Mouse (Mus musculus): Measurements from ENCODE around the gene Plekho2. TPM values are rescaled to one million over a fixed set of nuclear protein-coding genes. Genes with fewer than 3 reads are reported as not detected.
A peak's percentile ranks its signal among the peaks of the same experiment; 100 is the strongest.

Gene Plekho2
- polyA plus RNA-seq, 1 experiment from 2014 or later = 13.4 TPM

- Histone ChIP-seq H3K9ac (ENCODE audit: low read depth, low read length) (0 out of 2 replicates have a peak overlapping the region, but pooled peaks have one; percentile 3), H3K36me3 (ENCODE audit: insufficient read depth, low read length) (no peaks in the 10 kb centered on the region), H3K9me3 (replicated peaks; ENCODE audit: low read length) (no peaks in the 10 kb centered on the region), H3K27ac (no peak overlapping the region), H3K4me2 (ENCODE audit: low read length) (peak overlapping the region; percentile 56), H3K27me3 (ENCODE audit: insufficient read depth, low read length) (no peaks in the 10 kb centered on the region), H3K4me1 (replicated peaks; ENCODE audit: insufficient read depth, low read length) (peaks cover 12% of the 10 kb centered on the region; the same call in 1 of the 2 replicates), H3K4me3 (replicated peaks; ENCODE audit: low read depth, low read length) (peak overlapping the region; percentile 14; the same call in 1 of the 2 replicates)
- ATAC-seq (replicated peaks; ENCODE audit: low FRiP score, low read depth) (no peak), DNase-seq (ENCODE audit: low spot score) (no peak)
- 13% methylated on average over 11 of the region's 11 CpGs for WGBS
- TF ChIP-seq CTCF (IDR thresholded peaks at IDR 0.05; ENCODE audit: low read depth) = no peak
These were observed 59.3 kb downstream of the Plekho2 start for GRCm38 (mm10) chr9:65520505-65520876.

DNA sequence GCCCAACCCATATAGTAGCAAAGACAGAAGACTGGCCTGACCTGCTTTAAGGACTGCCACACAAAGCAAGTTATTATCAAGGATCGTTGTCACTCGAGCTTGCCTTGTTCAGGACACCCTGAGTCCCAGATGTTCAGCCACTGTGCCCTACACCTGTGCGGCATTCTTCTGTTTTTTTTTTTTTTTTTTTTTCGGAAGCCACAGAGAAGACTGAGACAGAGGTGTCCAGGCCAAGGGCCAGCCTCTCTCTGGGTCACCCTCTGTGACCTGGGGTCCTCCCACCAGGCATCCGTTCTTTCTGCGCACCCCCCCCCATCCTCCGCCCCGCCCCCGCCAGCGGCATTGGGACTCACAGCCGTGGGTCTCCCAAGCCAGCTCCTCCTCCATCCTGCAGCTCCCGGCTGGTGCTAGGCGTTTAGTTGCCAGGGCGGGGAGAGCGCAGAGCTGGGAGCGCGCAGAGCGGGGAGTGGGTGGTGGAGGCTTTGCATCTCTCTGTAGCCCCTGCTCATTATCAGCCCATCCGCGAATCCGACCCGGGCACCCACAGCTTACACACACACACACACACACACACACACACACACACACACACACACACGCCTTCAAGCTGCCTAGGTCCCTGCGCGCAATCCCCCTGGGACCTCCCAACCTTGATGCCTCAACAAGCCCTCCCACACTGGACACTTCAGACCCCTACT, 59.9 kb downstream of the Plekho2 start, which contains the start of gene Ankdd1a:
Gene Ankdd1a, minus strand, starts transcription at position 387 of the 698 bp plus-strand sequence.
- Histone ChIP-seq H3K4me3 (replicated peaks; ENCODE audit: low read depth, low read length) (peak within 1 kb of the TSS; percentile 14; the same call in 1 of the 2 replicates), H3K9ac (ENCODE audit: low read depth, low read length) (0 out of 2 replicates have a peak within 1 kb of the TSS, but pooled peaks have one; percentile 3), H3K4me2 (ENCODE audit: low read length) (peak within 1 kb of the TSS; percentile 56), H3K27me3 (ENCODE audit: insufficient read depth, low read length) (no peaks in the 10 kb centered on the region), H3K27ac (no peak within 1 kb of the TSS), H3K36me3 (ENCODE audit: insufficient read depth, low read length) (no peaks in the 10 kb centered on the region), H3K9me3 (replicated peaks; ENCODE audit: low read length) (no peaks in the 10 kb centered on the region), H3K4me1 (replicated peaks; ENCODE audit: insufficient read depth, low read length) (peaks cover 12% of the 10 kb centered on the region; the same call in 1 of the 2 replicates)
- TF ChIP-seq CTCF (IDR thresholded peaks at IDR 0.05; ENCODE audit: low read depth) = no peak
- WGBS = 4% methylated on average over 24 of the region's 25 CpGs
- ATAC-seq (replicated peaks; ENCODE audit: low FRiP score, low read depth) (no peak), DNase-seq (ENCODE audit: low spot score) (peak; percentile 56)

GRCm38 (mm10) chr9:65514851-65515261, 65.0 kb downstream of the Plekho2 start:
- H3K36me3 ChIP-seq (ENCODE audit: insufficient read depth, low read length) = no peaks in the 10 kb centered on the region
- DNase-seq (ENCODE audit: low spot score) = no peak
- H3K4me2 ChIP-seq (ENCODE audit: low read length) = no peak overlapping the region
- H3K4me1 ChIP-seq (replicated peaks; ENCODE audit: insufficient read depth, low read length) = peaks cover 2% of the 10 kb centered on the region; the same call in 1 of the 2 replicates
- H3K9ac ChIP-seq (ENCODE audit: low read depth, low read length) = no peak overlapping the region
- 58% methylated on average over 3 of the region's 3 CpGs for WGBS
- H3K27ac ChIP-seq = no peak overlapping the region
- no peak overlapping the region for H3K4me3 ChIP-seq (replicated peaks; ENCODE audit: low read depth, low read length)
- no peaks in the 10 kb centered on the region for H3K27me3 ChIP-seq (ENCODE audit: insufficient read depth, low read length)
- no peak for TF ChIP-seq CTCF (IDR thresholded peaks at IDR 0.05; ENCODE audit: low read depth)
- ATAC-seq (replicated peaks; ENCODE audit: low FRiP score, low read depth) = no peak
- H3K9me3 ChIP-seq (replicated peaks; ENCODE audit: low read length) = no peaks in the 10 kb centered on the region

- H3K9me3 ChIP-seq (replicated peaks; ENCODE audit: low read length) = no peaks in the 10 kb centered on the region
- ATAC-seq (replicated peaks; ENCODE audit: low FRiP score, low read depth) (no peak), DNase-seq (ENCODE audit: low spot score) (no peak)
- no peak overlapping the region for H3K4me2 ChIP-seq (ENCODE audit: low read length)
- no peaks in the 10 kb centered on the region for H3K27me3 ChIP-seq (ENCODE audit: insufficient read depth, low read length)
- H3K9ac ChIP-seq (ENCODE audit: low read depth, low read length) = no peak overlapping the region
- H3K27ac ChIP-seq = no peak overlapping the region
- 66% methylated on average over 8 of the region's 8 CpGs for WGBS
- H3K4me1 ChIP-seq (replicated peaks; ENCODE audit: insufficient read depth, low read length) = no peaks in the 10 kb centered on the region
- H3K4me3 ChIP-seq (replicated peaks; ENCODE audit: low read depth, low read length) = no peak overlapping the region
- no peaks in the 10 kb centered on the region for H3K36me3 ChIP-seq (ENCODE audit: insufficient read depth, low read length)
- no peak for TF ChIP-seq CTCF (IDR thresholded peaks at IDR 0.05; ENCODE audit: low read depth)
These were observed 65.4 kb downstream of the Plekho2 start for GRCm38 (mm10) chr9:65514431-65514830.

DNA sequence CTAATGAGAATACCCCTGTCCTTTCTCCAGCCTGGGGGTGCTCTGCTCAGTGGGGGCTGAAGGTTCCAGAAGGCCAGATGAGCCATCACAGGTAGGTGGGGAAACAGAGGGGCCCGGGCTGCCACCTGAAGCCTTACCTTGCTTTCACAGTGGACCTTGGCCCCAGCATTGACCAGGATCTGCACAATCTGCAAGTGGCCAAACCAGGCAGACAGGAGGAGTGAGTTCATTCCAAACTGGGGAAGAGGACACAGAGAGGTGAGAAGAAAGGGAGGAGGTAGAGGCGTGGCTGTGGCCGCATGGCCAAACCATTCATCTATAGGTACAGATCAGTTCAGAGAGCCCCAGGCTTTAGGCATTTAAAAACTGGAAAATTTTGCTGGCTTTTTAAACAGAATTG, 67.3 kb downstream of the Plekho2 start:
- ATAC-seq (replicated peaks; ENCODE audit: low FRiP score, low read depth) = no peak
- 82% methylated on average over 3 of the region's 3 CpGs for WGBS
- no peak for DNase-seq (ENCODE audit: low spot score)
- Histone ChIP-seq H3K4me2 (ENCODE audit: low read length) (no peak overlapping the region), H3K27me3 (ENCODE audit: insufficient read depth, low read length) (no peaks in the 10 kb centered on the region), H3K27ac (no peak overlapping the region), H3K4me3 (replicated peaks; ENCODE audit: low read depth, low read length) (no peak overlapping the region), H3K9ac (ENCODE audit: low read depth, low read length) (no peak overlapping the region), H3K36me3 (ENCODE audit: insufficient read depth, low read length) (no peaks in the 10 kb centered on the region), H3K9me3 (replicated peaks; ENCODE audit: low read length) (no peaks in the 10 kb centered on the region), H3K4me1 (replicated peaks; ENCODE audit: insufficient read depth, low read length) (no peaks in the 10 kb centered on the region)
- TF ChIP-seq CTCF (IDR thresholded peaks at IDR 0.05; ENCODE audit: low read depth) = no peak

DNA sequence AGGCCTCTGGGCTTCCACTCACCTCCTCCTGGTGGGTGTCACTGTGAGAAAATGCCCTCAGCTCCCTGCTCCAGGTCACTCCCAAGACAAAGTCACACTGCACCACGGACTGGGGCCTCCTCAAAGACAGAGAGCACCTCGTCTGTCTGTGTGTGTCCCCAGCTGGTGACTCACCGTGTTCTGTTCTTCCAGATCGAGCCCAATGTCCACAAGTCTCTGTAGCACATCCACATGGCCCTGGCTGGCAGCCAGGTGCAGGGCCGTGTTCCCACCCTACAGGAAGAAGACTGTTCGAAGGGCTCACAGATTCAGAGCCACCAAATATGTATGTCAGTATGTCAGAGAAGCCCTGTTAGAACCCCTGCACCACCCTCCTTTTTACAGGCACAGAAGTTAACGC, 71.4 kb downstream of the Plekho2 start:
- 57% methylated on average over 7 of the region's 7 CpGs for WGBS
- no peaks in the 10 kb centered on the region for H3K27me3 ChIP-seq (ENCODE audit: insufficient read depth, low read length)
- no peak overlapping the region for H3K27ac ChIP-seq
- DNase-seq (ENCODE audit: low spot score) (no peak), ATAC-seq (replicated peaks; ENCODE audit: low FRiP score, low read depth) (no peak)
- H3K36me3 ChIP-seq (ENCODE audit: insufficient read depth, low read length) = no peaks in the 10 kb centered on the region
- H3K9me3 ChIP-seq (replicated peaks; ENCODE audit: low read length) = no peaks in the 10 kb centered on the region
- TF ChIP-seq CTCF (IDR thresholded peaks at IDR 0.05; ENCODE audit: low read depth) = no peak
- no peaks in the 10 kb centered on the region for H3K4me1 ChIP-seq (replicated peaks; ENCODE audit: insufficient read depth, low read length)
- H3K4me3 ChIP-seq (replicated peaks; ENCODE audit: low read depth, low read length) = no peak overlapping the region
- H3K9ac ChIP-seq (ENCODE audit: low read depth, low read length) = no peak overlapping the region
- no peak overlapping the region for H3K4me2 ChIP-seq (ENCODE audit: low read length)

Measured in kidney, postnatal 0 days (tissue).